Mouse (Mus musculus) common myeloid progenitor, adult 5-6 weeks (primary cell): ENCODE measurements at regions not wholly inside any gene's neighbourhood (a gene's known extent, or its start where the extent isn't known, plus 50 kb on each side); places are given as distances from the start of the nearest gene placed in this dataset.

Experiments used
- ATAC-seq: replicated peaks from 2 replicates; pipeline ENCODE4 v1.8.0; 2016; ENCODE audit warnings: low read depth, mild to moderate bottlenecking, moderate TSS enrichment, inconsistent platforms; ENCODE audit not compliant: poor library complexity, severe bottlenecking

DNA sequence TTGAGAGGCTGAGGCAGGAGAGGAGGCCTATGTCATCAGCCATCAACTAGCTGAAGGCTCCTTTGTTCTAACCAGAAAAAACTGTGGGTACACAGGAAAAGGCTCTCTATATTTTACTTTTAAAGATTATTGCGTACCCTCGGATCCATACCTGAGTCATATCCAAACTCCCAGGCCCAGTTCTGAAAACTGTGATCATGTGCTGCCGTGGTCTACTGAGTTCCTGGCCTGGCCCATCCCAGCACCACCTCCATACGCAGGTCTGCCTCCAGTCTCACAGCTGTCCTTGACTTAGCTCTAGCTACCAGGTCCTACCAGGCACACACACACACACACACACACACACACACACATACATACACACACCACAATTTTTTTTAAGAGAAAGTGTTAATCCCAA, 87.0 kb upstream of the Hs6st1 start:
- ATAC-seq, result no peak

DNA sequence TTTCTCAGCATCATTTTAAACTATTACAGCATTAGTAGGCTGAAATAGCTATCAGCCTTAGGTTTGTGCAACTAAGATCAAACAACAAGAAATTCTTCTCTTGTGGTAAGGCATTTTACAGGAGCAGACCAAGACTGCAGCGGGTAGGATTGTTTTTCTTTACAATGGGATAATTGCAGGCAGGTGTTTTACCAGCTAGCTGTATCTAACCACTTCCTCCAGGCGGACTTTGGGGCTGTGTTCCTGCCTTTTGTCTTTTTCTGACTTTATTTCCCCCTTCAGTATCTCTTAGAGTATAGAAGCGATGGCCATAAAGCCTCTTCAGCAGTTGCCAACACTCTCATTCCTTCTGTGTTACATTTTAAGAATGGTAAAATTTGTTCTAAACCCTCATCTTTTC, 84.8 kb upstream of the Hs6st1 start:
- ATAC-seq, result no peak

DNA sequence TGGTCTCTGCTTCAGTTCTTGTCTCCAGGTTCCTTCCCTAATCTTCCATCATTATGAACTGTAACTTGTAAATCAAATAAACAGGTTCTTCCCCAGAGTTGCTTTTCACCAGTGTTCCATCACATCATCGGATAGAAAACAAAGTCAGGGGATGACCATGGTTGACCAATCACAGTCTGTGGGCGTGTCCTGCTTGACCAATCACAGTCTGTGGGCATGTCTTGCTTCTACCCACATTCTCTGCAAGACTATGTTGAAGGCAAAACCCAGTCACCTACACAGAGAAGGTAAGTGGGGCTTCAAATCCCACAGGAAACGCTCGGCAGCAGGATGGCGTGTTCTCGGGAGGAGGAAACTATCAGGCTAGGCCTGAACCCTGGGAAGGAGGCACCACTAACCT, 82.9 kb upstream of the Hs6st1 start:
- ATAC-seq, result no peak

DNA sequence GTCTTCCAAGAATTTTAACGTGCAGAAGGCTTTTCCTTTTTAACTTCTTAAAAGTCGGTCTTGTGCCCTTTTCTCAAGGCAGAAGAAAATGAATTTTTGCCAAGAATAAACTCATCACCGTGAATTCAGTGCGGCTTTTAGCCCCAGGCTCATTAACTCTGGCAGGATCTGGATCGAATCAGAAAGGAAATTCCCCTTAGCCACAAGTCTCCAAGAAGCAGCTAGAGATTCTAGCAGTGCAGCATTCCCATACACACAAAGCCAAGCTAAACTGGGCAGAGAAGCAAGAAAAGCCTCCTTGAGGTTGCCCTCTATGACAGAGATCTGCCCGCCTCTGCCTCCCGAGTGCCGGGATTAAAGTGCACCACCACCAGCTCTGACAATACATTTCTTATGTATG, 81.5 kb upstream of the Hs6st1 start:
- ATAC-seq, result no peak

DNA sequence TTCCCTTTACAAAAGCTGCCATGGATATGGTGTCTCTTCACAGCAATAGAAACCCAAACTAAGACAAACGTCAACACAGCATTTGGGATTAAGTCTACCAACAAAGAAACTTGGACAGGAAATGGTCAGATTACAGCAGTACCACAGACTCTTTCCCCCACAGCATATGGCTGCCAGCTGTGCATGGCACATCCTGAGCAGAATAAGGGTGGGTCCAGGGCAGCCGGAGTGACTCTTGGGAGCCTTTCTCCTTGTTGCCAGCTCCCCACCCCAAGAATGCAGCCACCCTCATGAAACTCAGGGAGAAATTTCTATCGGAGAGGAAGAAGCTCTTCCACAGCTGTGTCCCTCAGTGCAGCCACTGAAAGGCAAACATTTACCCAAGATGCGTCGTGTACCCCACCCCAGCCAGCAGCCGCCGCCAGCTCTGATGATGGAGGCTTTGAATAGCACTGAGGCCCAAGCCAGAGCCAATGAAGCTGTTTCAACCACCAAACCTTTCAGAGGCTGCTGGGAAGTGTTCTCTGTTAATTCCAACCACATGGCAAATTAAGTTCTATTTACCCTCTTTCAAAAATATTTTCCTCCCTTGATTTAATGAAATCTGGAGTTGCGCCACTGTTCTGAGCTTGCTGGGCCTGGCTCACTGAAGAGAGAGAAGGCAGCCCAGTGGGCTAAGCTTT, 75.8 kb upstream of the Hs6st1 start:
- no peak for ATAC-seq

DNA sequence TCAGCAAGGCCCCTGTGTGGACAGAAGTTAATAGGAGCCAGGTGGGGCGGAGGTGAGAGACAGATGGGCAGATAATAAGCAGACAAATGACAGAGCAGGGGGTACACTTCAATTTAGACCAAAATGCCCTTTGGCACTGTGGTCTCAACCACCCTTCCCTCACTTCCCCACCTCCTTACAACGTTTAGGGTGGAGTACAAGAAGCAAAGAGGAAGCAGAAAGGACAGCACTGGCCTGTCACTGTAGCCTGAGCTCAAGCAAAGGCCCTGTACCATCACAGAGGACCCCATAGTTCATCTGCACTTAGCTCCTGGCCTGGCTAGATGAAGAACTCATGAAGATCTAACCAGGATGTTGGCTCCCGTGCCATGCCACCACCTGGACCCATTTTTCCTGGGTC, 75.3 kb upstream of the Hs6st1 start:
- 0 out of 2 replicates have a peak, but pooled peaks have one; percentile 15 for ATAC-seq

DNA sequence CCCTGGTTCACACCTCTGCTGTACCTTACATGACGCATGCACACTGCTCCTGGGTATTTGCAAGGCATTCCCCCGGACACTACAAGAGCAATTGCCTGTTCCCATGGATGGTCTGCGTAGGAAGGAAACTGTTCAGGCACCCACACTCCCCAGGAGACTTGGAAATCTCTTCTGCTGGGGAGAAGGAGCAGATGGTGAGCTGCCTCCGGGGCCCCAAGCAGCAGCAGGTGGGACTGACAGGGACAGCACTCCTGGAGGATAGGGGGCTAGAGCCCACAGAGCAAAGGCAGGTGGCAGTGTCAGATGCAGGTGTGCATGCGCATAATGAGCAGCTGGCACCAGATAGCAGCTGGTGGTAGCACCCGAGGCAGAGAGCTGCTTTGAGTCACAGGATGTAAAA, 72.5 kb upstream of the Hs6st1 start:
- no peak for ATAC-seq

DNA sequence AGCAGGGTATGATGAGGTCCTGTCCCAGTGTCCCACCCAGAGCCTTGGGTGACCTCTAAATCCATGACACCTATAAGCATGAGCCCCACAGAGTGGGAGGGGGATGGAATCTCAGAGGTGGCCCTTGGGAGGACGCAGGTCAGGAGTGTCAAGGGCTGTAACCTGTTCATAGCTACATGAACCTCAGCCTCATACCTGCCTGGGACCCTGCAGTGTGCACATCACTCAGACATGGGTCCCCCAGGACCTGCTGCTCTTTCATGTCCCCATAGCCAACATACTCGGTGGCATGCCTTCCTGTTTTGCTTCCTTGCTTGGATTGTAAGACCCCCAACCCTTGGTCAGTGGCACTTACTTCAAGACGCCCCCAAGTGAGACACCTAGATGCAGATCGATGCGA, 66.9 kb upstream of the Hs6st1 start:
- no peak for ATAC-seq

DNA sequence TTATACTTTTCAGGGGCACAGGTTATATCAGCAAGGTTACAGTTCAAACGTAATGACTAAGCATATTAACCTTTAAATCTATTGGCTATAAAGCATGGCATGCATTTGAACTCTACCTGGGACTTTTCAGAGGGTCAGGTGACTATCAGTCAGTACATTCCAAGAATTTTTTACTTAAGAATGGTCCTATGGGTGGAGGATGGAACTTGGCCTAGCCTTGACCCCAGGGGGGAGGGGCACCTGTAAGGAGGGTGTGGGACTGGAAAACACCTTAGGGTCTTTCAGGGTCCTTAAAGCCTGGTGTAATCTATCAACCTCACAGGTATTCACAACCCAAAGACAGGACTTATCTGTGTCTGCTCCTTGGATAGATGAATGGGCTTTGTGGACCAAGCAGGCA, 66.4 kb upstream of the Hs6st1 start:
- no peak for ATAC-seq

DNA sequence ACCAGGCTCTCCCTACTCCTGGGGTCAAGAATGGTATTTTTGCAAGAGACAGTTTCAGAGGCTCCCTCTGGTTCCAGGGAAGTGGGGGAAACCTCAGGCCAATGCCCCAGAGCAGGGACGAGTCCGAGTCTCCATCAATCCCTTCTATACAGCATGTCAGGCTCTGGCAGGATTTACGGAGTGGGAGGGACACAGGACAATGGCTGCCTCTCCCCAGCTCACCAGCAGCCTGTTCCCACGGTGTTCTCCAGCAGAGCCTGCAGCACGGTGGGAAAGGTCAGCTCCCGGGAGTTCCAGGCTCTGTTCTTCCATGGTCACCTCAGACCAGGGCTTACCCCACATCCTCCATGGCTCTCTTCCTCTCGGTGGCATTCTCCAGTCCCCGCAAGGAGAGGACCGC, 64.6 kb upstream of the Hs6st1 start:
- no peak for ATAC-seq

DNA sequence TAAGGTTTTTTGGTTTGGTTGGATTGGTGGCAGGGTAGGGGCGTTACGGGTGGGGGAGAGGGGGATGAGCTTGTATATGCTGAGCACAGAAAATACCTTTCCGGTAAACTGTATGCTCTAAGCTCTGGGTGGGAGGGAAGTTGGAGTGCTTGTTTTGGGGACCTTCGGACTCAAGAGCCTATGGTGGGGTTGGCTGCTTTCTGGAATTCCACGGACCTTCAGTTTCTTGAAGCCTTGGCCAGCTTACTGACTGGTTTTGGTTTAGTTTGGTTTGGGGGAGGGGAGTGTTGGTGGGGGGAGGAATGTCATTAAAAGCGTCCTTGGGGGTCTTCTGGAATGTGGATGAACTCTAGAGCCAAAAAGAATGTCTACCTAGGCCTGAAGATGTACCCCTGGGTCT, 59.6 kb upstream of the Hs6st1 start:
- no peak for ATAC-seq

DNA sequence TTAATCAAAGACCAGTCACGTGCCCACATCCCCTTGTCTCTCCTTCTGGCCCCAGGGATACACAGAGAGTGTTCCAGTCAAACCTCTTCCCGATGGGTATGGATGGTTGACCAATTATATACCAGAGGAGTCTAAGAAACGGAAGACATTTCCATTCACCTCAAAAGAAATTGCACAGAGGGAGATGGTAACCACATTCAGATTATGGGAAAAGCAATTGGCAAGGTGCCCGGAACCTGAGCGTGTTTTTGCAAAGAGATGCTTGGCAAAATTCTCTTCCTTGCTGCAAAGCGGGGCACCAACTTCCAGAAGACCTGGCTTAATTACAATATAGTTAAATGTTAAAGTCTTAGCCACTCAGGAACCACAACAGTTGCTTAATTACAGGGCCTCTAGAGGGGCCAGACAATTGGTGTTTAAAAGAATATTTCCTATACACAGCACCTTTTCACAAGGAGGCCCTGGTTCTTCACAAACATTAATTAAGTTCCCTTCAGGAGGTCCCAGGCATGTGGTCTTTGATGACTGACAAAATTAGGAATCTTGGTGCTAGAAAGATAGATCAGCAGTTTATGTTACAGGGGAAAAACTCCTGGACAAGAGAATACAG, 59.1 kb upstream of the Hs6st1 start:
- ATAC-seq, result no peak

DNA sequence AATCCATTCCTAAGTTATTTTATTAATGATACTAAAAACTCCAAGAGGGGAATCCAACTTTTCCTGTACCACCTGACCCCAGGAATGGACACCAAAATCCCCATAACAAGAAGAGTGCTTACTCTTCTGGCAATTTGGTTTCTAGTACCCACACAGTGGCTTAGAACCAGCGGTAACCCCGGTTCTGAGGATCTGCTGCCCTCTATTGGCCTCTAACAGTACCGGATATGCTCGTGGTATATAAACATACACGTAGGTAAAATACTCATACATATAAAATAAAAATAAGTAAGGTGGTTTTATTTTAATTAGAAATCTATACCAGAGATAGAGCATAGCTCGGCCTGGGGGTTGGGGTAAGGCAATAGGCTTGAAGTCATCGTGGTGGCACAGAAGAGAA, 58.0 kb upstream of the Hs6st1 start:
- ATAC-seq, result no peak

DNA sequence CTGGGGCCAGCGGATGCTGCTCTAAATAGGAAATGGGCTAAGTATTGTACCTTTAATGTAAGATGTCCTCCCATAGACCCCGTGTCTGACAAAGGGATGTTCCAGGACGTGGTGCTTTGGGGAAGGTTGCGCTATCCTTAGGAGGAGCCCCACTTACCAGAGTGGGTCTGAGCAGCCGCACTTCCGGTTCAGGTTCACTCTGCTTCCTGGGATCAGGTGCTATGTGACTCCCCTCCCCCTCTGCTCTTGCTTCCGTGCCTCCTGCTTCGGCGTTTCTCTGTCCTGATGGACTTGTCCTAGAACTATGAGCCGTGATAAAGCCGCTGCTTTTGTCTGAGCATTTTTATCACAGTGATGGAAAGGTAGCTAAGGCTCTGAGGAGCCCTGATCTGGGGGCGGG, 57.4 kb upstream of the Hs6st1 start:
- ATAC-seq, result no peak

DNA sequence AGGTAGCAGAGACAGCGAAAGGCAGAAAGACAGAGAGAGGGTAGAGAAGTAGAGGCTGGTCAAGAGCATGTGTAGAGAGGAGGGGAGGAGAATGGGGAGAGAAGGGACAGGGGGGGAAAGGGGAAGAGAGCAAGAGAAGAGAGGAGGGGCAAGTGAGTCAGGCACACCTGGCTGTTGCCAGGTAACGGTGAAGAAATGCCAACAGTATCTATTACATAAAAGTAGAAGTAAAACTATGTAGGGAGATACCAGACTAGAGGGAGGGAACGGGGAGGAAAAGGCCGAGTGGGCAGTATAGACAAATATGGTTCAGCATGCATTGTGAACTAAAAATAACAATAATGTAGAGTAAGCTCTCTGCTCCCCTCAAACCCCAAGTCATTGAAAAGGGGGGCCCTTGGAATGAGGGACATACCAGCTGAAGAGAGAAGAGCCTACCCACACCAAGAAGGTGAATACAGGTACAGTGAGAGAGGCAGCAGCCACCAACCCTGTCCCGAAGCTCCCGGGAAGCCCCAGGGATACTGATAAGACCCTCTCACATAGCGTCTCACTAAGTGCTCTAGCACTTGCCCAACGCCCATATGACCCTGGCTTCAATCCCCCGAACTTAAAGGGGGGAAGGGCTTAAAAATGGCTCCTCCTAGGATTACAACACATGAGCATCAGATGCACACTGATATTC, 56.0 kb upstream of the Hs6st1 start:
- ATAC-seq, result no peak

DNA sequence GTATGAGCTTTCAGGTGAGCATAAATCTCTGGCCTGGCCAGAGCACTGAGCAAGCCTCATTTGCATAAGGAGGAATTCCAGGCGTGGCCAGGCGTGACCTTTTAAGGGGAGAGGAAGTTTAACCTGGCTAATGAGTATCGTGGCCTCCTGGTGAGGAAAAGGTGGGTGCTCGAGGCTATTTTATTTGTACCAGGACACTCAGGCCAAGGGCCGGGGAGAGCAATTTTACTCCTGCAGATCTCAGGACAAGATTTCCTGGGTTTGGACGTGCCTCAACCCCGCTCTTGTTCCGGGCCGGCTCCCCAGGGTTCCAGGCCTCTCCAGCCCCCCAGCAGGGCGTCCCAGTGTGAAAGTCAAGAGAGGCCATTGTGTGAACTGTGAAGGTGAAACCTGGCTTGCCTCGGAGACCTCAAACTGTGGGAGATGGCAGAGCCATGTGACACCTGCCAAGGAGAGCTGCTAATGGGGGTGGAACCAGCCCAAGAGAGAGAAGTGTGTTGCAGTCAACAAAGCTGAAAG, 54.3 kb upstream of the Hs6st1 start:
- ATAC-seq, result no peak

DNA sequence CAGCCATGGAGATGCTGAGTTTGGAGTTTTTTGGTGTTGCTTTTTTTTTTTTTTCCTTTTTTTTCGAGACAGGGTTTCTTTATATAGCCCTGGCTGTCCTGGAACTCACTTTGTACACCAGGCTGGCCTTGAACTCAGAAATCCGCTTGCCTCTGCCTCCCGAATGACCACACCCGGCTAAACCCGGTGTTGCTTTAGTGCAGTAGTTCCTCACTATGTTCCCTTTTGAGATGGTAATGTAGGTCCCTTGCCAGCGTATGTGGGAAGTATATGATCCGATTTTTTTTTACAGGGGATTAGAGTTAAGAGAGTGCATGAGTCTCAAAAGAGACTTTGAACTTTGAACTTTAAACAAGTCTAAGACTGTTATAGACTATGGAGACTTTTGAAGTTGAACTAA, 53.8 kb upstream of the Hs6st1 start:
- no peak for ATAC-seq

DNA sequence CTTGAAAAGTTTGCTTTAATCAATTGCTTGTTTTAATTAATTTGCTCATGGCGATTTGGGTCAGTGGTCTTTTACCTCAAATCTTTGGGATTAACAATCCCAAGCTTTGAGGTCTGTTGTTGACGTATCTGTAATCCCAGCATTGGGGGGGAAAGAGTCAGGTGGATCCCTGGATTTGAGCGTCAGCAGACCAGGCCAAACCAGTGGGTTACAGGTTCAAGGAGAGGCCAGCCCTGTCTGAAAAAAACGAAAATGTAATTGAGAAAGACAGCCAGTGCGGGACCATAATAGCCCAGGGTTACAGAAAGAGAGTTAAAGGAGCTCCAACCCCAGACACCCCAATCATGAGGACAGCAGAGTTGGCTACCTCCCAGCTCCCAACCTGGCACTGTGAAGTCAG, 53.0 kb upstream of the Hs6st1 start:
- ATAC-seq, result no peak

DNA sequence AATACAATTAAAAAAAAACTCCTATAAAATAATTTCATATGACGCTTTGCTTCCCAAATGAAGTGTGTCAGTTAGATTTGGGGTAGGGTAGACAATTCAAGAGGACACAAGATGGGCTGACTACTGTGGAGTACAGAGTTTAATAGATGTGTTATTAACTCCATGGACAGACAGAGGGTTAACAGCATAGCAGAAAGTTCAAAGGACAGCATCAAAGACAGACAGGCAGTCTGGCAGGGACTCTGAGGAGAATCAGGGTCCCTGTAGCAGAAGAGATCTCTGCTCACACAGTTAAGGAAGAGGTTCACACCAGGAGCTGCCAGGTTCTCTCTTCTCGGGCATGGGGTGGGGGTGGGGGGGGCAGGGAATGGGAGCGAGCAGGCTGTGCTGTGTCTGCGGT, 51.6 kb upstream of the Hs6st1 start:
- no peak for ATAC-seq

DNA sequence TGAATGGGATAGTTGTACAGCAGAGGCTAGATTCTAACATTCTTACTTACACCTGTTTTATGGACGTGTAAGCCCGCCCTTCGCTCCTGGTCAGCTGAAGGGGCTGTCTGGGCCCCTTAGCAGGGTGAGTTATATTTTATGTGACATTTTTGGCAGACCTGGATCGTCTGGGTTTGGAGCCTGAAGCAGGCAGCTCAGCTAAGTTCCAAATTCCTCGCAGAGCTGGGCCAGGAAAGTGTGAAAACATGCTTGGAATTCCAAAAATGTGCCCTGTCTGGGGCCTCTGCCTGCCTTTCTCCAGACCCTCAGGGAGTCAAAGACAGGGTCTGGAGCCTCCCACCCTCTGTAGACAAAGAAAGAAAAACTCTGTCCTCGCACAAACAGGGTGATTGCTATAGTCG, 51.1 kb upstream of the Hs6st1 start:
- no peak for ATAC-seq

DNA sequence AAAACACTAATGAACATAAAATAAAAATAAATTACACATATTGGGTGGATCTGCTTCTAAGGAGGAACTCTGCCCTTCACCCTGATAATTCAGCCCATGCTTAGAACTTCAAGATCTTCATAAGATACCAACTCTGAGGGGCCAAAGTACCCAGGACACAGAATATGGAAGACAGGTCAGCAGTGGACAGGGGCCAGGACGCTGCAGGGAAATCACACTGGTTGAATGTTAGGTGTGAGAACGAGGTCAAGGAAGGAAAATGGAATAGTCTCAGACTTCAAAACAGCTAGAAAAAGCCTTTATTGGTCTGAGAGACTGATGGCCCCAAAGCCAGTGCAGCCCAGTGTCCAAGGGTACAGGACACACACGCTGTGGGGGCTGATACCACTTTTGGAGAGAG, 50.5 kb upstream of the Hs6st1 start:
- ATAC-seq, result no peak
